Mouse (Mus musculus): ENCODE data around the gene Apoe.

DNA sequence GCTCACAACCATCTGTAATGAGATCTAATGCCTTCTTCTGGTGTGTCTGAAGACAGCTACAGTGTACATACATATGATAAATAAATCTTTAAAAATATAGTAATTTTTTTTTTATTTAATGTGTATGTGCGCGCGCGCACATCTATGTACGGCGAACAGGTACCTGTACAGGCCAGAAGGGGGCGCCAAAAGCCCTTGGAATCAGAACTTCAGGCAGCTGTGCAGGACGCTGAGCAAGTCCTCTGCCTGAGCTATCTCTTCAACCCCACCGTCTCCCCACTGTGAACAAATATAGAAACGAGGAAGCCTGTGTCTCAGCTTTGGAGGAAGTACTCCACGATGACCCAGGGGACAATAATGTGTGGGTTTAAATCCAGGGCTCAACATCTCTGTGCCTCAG lies 41.3 kb upstream of the Apoe start:
- TF ChIP-seq CTCF (IDR thresholded peaks at IDR 0.05; ENCODE audit: low read depth) = peak; percentile 36
- no peak for TF ChIP-seq EP300 (IDR thresholded peaks at IDR 0.05; ENCODE audit: low read depth)

All from liver, postnatal 0 days (tissue).